In genomic region chr9:15279649-15280490, GRCm38 (mm10) we compare ENCODE assay signal across 8 mouse cellular contexts. TPM values are rescaled to one million over a fixed set of nuclear protein-coding genes. Genes with fewer than 3 reads are reported as not detected.
DNase-seq lines count a peak whose midpoint lies in the region; ATAC-seq lines count a peak whose summit lies in the region.

Gene Med17 (minus strand): TSS chr9:15279931.

- H3K27ac ChIP-seq in hindbrain, embryonic 12.5 days: peak within 1 kb of the TSS; percentile 91

- no peaks in the 10 kb centered on the region for H3K9me3 ChIP-seq in hindbrain, embryonic 12.5 days (replicated peaks)

- H3K27me3 ChIP-seq in hindbrain, embryonic 12.5 days: no peaks in the 10 kb centered on the region

- H3K4me3 ChIP-seq in hindbrain, embryonic 12.5 days: peak within 1 kb of the TSS; percentile 98

- peak within 1 kb of the TSS; percentile 98 for H3K9ac ChIP-seq in hindbrain, embryonic 12.5 days

- peaks cover 18% of the 10 kb centered on the region for H3K36me3 ChIP-seq in hindbrain, embryonic 12.5 days

- H3K4me1 ChIP-seq in hindbrain, embryonic 12.5 days: peaks cover 19% of the 10 kb centered on the region

- H3K4me2 ChIP-seq in hindbrain, embryonic 12.5 days (replicated peaks): peak within 1 kb of the TSS; percentile 92

- DNase-seq in NIH3T3 (ENCODE audit: low read depth): peak; percentile 95
- DNase-seq in cerebellum, postnatal 10 days: peak; percentile 94 to 96
- DNase-seq in frontal cortex, postnatal 10 days (ENCODE audit: low spot score in 2 of 2): peak; percentile 84 to 93
- peak; percentile 93 to 97 for DNase-seq in layer of hippocampus, postnatal 14 days (ENCODE audit: low spot score in 2 of 2)
- DNase-seq in lung, postnatal 14 days: peak; percentile 95
- peak; percentile 89 for DNase-seq in retina, adult 2 months (ENCODE audit: low read depth, low spot score)
- peak; percentile 90 to 91 for DNase-seq in thymus, postnatal 36 days

- WGBS in hindbrain, embryonic 12.5 days: 1% methylated on average over 56 of the region's 57 CpGs

- peak; percentile 99 for ATAC-seq in hindbrain, embryonic 12.5 days (ENCODE audit: low FRiP score)

RNA-seq across cellular contexts. Expression of gene Med17, which starts in this region (rescaled TPM):
- polyA plus RNA-seq in hindbrain, embryonic 12.5 days (2016; fragmentation: Nextera tagmentation; extraction: Ambion mirVana): 37.3 and 39.8 TPM in 2 replicates
- 10 to 100 TPM; 35.4 to 36.7 TPM for total RNA-seq in layer of hippocampus, postnatal 14 days (2021)

Comparison
In these comparisons a context has a peak if more than half of its experiments do, and no peak if none do; other contexts are left out.
1. Peak in every context shown above with its lines: DNase-seq, ATAC-seq, H3K4me3 ChIP-seq and H3K27ac ChIP-seq.